Mouse (Mus musculus): ENCODE measurements around the gene Zic4. TPM values are rescaled to one million over a fixed set of nuclear protein-coding genes. Genes with fewer than 3 reads are reported as not detected.

The Zic4 gene
- polyA plus RNA-seq, 1 experiment: 0.02 TPM

- Histone ChIP-seq H3K36me3 (ENCODE audit: control insufficient read depth) (no peaks in the 10 kb centered on the region), H3K9me3 (ENCODE audit: control insufficient read depth, low read length) (no peaks in the 10 kb centered on the region), H3K4me3 (replicated peaks) (no peak overlapping the region), H3K4me1 (ENCODE audit: control insufficient read depth) (no peaks in the 10 kb centered on the region), H3K27me3 (ENCODE audit: control insufficient read depth) (peaks cover 78% of the 10 kb centered on the region)
- no peak for TF ChIP-seq GATA1 (IDR thresholded peaks at IDR 0.05; ENCODE audit: low read length)
Measured at GRCm38 (mm10) chr9:91404229-91404628, 42.0 kb downstream of the Zic4 start.

- TF ChIP-seq GATA1 (IDR thresholded peaks at IDR 0.05; ENCODE audit: low read length) (no peak), TAL1 (IDR thresholded peaks at IDR 0.05; ENCODE audit: low read length) (no peak)
Measured at GRCm38 (mm10) chr9:91404905-91405752, 42.9 kb downstream of the Zic4 start.

DNA sequence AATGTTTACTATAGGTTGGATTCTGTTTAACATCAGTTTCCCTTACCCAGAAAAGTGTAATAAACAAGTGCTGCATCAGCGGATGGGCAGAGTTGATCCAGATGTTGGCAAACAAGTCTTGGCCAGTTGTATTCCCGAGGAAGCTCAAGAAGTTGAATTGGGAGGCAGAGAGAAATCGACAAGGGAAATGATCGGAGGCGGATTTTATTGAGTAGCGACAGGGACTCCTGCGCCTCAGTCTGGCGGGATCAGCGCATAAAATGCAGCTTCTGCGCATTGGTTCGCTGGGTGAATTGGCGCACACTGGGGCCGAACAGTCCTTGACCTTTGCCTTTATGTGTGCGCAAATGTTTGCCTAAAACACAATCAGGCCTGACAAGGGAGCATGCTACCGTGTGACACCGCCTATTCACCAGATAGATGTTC, 43.6 kb downstream of the Zic4 start:
- no peak for TF ChIP-seq TAL1 (IDR thresholded peaks at IDR 0.05; ENCODE audit: low read length)
- no peak for TF ChIP-seq GATA1 (IDR thresholded peaks at IDR 0.05; ENCODE audit: low read length)
- Histone ChIP-seq H3K36me3 (ENCODE audit: control insufficient read depth) (no peaks in the 10 kb centered on the region), H3K27me3 (ENCODE audit: control insufficient read depth) (peaks cover 74% of the 10 kb centered on the region), H3K9me3 (ENCODE audit: control insufficient read depth, low read length) (no peaks in the 10 kb centered on the region), H3K4me3 (replicated peaks) (no peak overlapping the region), H3K4me1 (ENCODE audit: control insufficient read depth) (no peaks in the 10 kb centered on the region)

More at GRCm38 (mm10) chr9:91404905-91405752, 42.9 kb downstream of the Zic4 start:
- H3K36me3 ChIP-seq (ENCODE audit: control insufficient read depth): no peaks in the 10 kb centered on the region
- no peak overlapping the region for H3K4me3 ChIP-seq (replicated peaks)
- no peaks in the 10 kb centered on the region for H3K9me3 ChIP-seq (ENCODE audit: control insufficient read depth, low read length)
- peaks cover 77% of the 10 kb centered on the region for H3K27me3 ChIP-seq (ENCODE audit: control insufficient read depth)
- no peaks in the 10 kb centered on the region for H3K4me1 ChIP-seq (ENCODE audit: control insufficient read depth)

DNA sequence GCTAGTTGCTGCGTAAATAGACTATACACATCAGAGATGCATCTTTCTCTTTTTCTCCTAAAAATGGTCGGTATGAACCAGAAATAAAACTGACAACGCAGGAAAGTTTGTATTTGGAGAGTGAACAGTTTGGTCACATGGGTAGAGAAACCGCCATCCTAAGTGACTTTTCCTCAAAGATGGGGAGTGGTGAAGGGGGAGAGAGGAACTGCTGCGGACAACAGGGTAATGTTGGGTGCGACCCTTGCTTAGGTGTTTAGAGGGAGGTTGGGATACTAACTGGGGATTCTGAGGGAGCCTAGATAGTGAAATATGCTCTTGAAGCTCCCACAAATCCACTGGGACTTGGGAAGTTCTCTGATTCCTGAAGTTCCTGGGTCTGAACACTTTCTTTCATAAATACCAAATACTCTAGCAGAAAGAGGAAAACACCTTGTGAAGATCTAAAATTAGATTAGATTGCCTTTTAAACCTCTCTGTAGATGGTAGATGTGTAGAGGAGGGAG, 44.1 kb downstream of the Zic4 start:
- H3K27me3 ChIP-seq (ENCODE audit: control insufficient read depth): peaks cover 68% of the 10 kb centered on the region
- H3K9me3 ChIP-seq (ENCODE audit: control insufficient read depth, low read length): no peaks in the 10 kb centered on the region
- TF ChIP-seq TAL1 (IDR thresholded peaks at IDR 0.05; ENCODE audit: low read length) (no peak), GATA1 (IDR thresholded peaks at IDR 0.05; ENCODE audit: low read length) (no peak)

DNA sequence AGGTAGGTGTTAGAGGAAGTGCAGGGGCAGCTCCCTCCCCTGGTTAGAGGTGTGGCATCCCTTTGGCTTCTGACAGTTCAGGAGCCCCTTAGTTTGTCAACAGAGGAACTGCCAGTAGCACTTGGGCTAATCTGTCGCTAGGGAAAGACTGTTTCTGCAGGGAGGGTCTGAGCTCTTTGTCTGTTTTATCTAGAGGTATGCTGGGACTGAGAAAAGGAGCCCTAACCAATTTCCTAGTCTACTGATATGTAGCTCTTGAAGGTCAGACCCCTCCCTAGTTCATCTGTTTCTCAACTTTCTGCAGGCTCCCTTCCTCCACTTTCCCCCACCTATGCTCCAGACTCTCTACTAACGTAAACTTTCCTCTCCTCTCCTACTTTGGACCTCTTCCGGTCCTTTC, 47.6 kb downstream of the Zic4 start:
- Histone ChIP-seq H3K36me3 (ENCODE audit: control insufficient read depth) (no peaks in the 10 kb centered on the region), H3K4me1 (ENCODE audit: control insufficient read depth) (no peaks in the 10 kb centered on the region), H3K4me3 (replicated peaks) (no peak overlapping the region), H3K27me3 (ENCODE audit: control insufficient read depth) (peaks cover 38% of the 10 kb centered on the region), H3K9me3 (ENCODE audit: control insufficient read depth, low read length) (no peaks in the 10 kb centered on the region)
- TF ChIP-seq GATA1 (IDR thresholded peaks at IDR 0.05; ENCODE audit: low read length) (no peak), TAL1 (IDR thresholded peaks at IDR 0.05; ENCODE audit: low read length) (no peak)

More for the DNA sequence above, 44.1 kb downstream of the Zic4 start:
- H3K4me1 ChIP-seq (ENCODE audit: control insufficient read depth): no peaks in the 10 kb centered on the region
- no peaks in the 10 kb centered on the region for H3K36me3 ChIP-seq (ENCODE audit: control insufficient read depth)
- no peak overlapping the region for H3K4me3 ChIP-seq (replicated peaks)

GRCm38 (mm10) chr9:91414007-91414661, 51.9 kb downstream of the Zic4 start:
- no peaks in the 10 kb centered on the region for H3K4me1 ChIP-seq (ENCODE audit: control insufficient read depth)
- H3K9me3 ChIP-seq (ENCODE audit: control insufficient read depth, low read length): no peaks in the 10 kb centered on the region
- TF ChIP-seq TAL1 (IDR thresholded peaks at IDR 0.05; ENCODE audit: low read length): no peak
- no peak for TF ChIP-seq GATA1 (IDR thresholded peaks at IDR 0.05; ENCODE audit: low read length)
- H3K36me3 ChIP-seq (ENCODE audit: control insufficient read depth): no peaks in the 10 kb centered on the region
- peaks cover 14% of the 10 kb centered on the region for H3K27me3 ChIP-seq (ENCODE audit: control insufficient read depth)
- H3K4me3 ChIP-seq (replicated peaks): no peak overlapping the region

GRCm38 (mm10) chr9:91420441-91420840, 58.2 kb downstream of the Zic4 start:
- Histone ChIP-seq H3K36me3 (ENCODE audit: control insufficient read depth) (no peaks in the 10 kb centered on the region), H3K9me3 (ENCODE audit: control insufficient read depth, low read length) (no peaks in the 10 kb centered on the region), H3K27me3 (ENCODE audit: control insufficient read depth) (peaks cover 10% of the 10 kb centered on the region), H3K4me1 (ENCODE audit: control insufficient read depth) (no peaks in the 10 kb centered on the region), H3K4me3 (replicated peaks) (no peak overlapping the region)
- TF ChIP-seq TAL1 (IDR thresholded peaks at IDR 0.05; ENCODE audit: low read length) (no peak), GATA1 (IDR thresholded peaks at IDR 0.05; ENCODE audit: low read length) (no peak)

Other genes starting within 250 kb of the Zic4 start
- 0.01 TPM in 1 of 2 replicates, not detected in the other for gene Zic1, start 3.4 kb downstream of the Zic4 start, polyA plus RNA-seq (2012)

Measured in erythroblast, embryonic 14.5 days (primary cell).